Mouse (Mus musculus): Measurements from ENCODE around the gene Apopt1. TPM values are rescaled to one million over a fixed set of nuclear protein-coding genes. Genes with fewer than 3 reads are reported as not detected.
A peak's percentile ranks its signal among the peaks of the same experiment; 100 is the strongest.

Gene Apopt1
- total and polyA plus RNA-seq, 2 experiments from 2014 or later = 23.6 to 60.3 TPM

DNA sequence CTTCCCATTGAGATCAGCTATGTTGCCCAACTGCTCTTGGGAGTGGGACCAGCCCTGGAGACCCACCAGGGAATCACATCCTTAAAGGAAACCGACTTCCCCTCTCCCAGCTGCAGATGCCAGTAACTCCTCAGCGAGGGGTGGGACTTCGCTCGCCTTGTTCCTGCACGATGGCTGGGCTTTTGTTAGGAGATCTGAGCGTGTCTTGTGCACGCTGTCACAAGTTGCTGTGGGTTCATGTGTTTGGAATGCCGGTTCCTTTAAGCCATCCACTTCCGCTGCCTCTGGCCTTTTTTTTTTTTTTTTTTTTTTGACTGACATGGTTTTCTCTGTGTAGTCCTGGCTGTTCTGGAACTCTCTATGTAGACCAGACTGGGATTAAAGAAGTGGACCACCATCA, 24.3 kb downstream of the Apopt1 start:
- Histone ChIP-seq H3K4me3 (ENCODE audit: low read length) (no peak overlapping the region), H3K9me3 (ENCODE audit: low read length) (no peaks in the 10 kb centered on the region), H3K36me3 (ENCODE audit: insufficient read depth, low read length) (no peaks in the 10 kb centered on the region), H3K4me1 (ENCODE audit: insufficient read depth, low read length) (0 out of 2 replicates have a peak, but pooled peaks cover 3% of the 10 kb centered on the region), H3K27me3 (ENCODE audit: insufficient read depth, low read length) (no peaks in the 10 kb centered on the region), H3K9ac (replicated peaks; ENCODE audit: low read length) (no peak overlapping the region), H3K27ac (no peak overlapping the region), H3K4me2 (ENCODE audit: low read depth, low read length) (no peak overlapping the region)
- WGBS = 37% methylated on average over 9 of the region's 9 CpGs
- no peak for TF ChIP-seq CTCF (IDR thresholded peaks at IDR 0.05; ENCODE audit: low read depth)
- ATAC-seq = no peak
- no peak for DNase-seq (ENCODE audit: low spot score)

DNA sequence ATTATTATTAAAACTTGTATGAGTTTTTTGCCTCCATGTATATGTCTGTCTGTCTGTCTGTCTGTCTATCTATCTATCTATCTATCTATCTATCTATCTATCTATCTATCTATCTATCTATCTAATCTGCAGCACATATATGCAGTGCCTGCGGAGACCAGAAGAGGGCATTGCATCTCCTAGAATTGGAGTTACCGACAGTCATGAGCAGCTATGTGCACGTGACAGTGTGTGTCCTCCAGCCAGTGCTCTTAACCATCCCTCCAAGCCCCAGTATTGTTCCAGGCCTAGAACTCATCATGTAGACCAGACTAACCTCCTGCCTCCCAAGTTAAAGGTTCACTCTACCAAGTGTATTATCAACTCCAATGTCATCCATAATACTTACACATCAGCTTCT, 25.7 kb downstream of the Apopt1 start:
- ATAC-seq (peak; percentile 71; the same call in 1 of the 2 replicates), DNase-seq (ENCODE audit: low spot score) (peak; percentile 78)
- TF ChIP-seq CTCF (IDR thresholded peaks at IDR 0.05; ENCODE audit: low read depth) = peak; percentile 74
- Histone ChIP-seq H3K27me3 (ENCODE audit: insufficient read depth, low read length) (no peaks in the 10 kb centered on the region), H3K4me3 (ENCODE audit: low read length) (no peak overlapping the region), H3K4me2 (ENCODE audit: low read depth, low read length) (no peak overlapping the region), H3K9ac (replicated peaks; ENCODE audit: low read length) (no peak overlapping the region), H3K36me3 (ENCODE audit: insufficient read depth, low read length) (no peaks in the 10 kb centered on the region), H3K9me3 (ENCODE audit: low read length) (no peaks in the 10 kb centered on the region), H3K27ac (no peak overlapping the region), H3K4me1 (ENCODE audit: insufficient read depth, low read length) (no peaks in the 10 kb centered on the region)
- 7% methylated on average over 3 of the region's 3 CpGs for WGBS

DNA sequence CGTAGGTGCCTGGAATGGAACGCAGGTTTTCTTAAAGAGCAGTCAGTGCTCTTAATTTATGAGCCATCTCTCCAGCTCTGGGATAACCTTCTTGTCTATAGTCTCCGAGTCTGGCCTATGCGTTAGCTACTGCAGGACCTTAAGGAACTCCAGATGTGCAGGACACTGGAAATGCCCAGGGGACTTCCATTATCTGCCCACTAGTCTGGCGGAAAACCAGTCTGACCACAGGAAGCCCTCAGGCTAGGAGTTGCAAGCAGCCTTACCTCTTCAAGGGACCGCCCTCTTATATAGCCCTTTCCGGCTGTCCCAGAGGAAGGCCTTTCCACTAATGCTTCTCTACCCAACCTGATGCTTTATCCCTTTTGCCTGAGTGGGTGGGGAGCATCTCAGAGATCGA, 28.3 kb downstream of the Apopt1 start:
- Histone ChIP-seq H3K4me3 (ENCODE audit: low read length) (no peak overlapping the region), H3K4me2 (ENCODE audit: low read depth, low read length) (no peak overlapping the region), H3K4me1 (ENCODE audit: insufficient read depth, low read length) (no peaks in the 10 kb centered on the region), H3K36me3 (ENCODE audit: insufficient read depth, low read length) (no peaks in the 10 kb centered on the region), H3K27ac (no peak overlapping the region), H3K9ac (replicated peaks; ENCODE audit: low read length) (no peak overlapping the region), H3K9me3 (ENCODE audit: low read length) (no peaks in the 10 kb centered on the region), H3K27me3 (ENCODE audit: insufficient read depth, low read length) (no peaks in the 10 kb centered on the region)
- DNase-seq (ENCODE audit: low spot score) = no peak
- no peak for ATAC-seq
- TF ChIP-seq CTCF (IDR thresholded peaks at IDR 0.05; ENCODE audit: low read depth) = no peak
- WGBS = 84% methylated on average over 8 of the region's 8 CpGs

DNA sequence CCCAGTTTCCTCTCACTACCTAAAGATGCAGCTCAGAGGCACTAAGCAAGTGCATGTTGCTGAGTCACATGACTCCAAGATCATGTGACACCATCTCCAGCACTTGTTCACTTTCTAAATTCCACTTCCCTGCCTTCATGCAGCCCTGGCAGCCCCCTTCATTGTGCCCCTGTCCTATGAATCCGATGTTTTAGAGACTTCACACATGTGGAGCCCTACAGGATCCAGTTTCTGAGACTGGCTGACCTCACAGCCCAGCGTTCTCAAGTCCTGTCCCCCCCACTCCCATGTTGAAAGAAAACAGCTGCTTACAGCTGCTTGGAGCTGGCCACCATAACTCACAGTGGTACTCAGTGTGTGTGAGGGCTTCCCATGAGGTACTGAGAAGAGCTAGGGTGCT, 30.4 kb downstream of the Apopt1 start:
- no peak overlapping the region for H3K9ac ChIP-seq (replicated peaks; ENCODE audit: low read length)
- DNase-seq (ENCODE audit: low spot score) (no peak), ATAC-seq (no peak)
- no peak overlapping the region for H3K4me2 ChIP-seq (ENCODE audit: low read depth, low read length)
- no peaks in the 10 kb centered on the region for H3K36me3 ChIP-seq (ENCODE audit: insufficient read depth, low read length)
- H3K27me3 ChIP-seq (ENCODE audit: insufficient read depth, low read length) = no peaks in the 10 kb centered on the region
- no peak for TF ChIP-seq CTCF (IDR thresholded peaks at IDR 0.05; ENCODE audit: low read depth)
- H3K4me1 ChIP-seq (ENCODE audit: insufficient read depth, low read length) = no peaks in the 10 kb centered on the region
- H3K4me3 ChIP-seq (ENCODE audit: low read length) = no peak overlapping the region
- WGBS = 72% methylated on average over 2 of the region's 2 CpGs
- peak overlapping the region; percentile 36; the same call in 1 of the 2 replicates for H3K27ac ChIP-seq
- no peaks in the 10 kb centered on the region for H3K9me3 ChIP-seq (ENCODE audit: low read length)

DNA sequence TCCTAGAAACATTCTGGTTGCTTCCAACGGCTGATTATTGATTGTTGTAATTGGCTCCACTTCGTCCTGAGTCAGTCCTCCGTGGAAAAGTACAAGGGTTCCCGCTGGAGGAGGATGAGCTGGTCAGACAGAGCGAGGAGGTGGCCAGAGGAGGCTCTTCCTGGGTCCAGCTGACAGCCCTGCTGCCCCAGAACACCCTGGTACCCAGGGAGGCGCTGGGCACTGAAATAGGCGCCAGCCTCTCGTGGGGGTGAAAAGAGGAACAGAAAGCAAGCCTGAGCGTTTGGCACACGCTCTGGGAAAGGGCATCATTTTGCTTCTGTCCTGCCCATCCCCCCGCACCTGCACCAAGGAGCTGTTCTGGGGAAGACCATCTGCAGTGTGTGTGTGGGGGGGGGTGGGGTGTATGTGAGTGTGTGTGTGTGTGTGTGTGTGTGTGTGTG, 30.9 kb downstream of the Apopt1 start:
- Histone ChIP-seq H3K4me1 (ENCODE audit: insufficient read depth, low read length) (no peaks in the 10 kb centered on the region), H3K9ac (replicated peaks; ENCODE audit: low read length) (no peak overlapping the region), H3K27me3 (ENCODE audit: insufficient read depth, low read length) (no peaks in the 10 kb centered on the region), H3K9me3 (ENCODE audit: low read length) (no peaks in the 10 kb centered on the region), H3K4me2 (ENCODE audit: low read depth, low read length) (no peak overlapping the region), H3K27ac (peak overlapping the region; percentile 36; the same call in 1 of the 2 replicates), H3K36me3 (ENCODE audit: insufficient read depth, low read length) (no peaks in the 10 kb centered on the region), H3K4me3 (ENCODE audit: low read length) (no peak overlapping the region)
- TF ChIP-seq CTCF (IDR thresholded peaks at IDR 0.05; ENCODE audit: low read depth) = no peak
- ATAC-seq (peak; percentile 34; the same call in 1 of the 2 replicates), DNase-seq (ENCODE audit: low spot score) (no peak)
- 63% methylated on average over 11 of the region's 11 CpGs for WGBS

DNA sequence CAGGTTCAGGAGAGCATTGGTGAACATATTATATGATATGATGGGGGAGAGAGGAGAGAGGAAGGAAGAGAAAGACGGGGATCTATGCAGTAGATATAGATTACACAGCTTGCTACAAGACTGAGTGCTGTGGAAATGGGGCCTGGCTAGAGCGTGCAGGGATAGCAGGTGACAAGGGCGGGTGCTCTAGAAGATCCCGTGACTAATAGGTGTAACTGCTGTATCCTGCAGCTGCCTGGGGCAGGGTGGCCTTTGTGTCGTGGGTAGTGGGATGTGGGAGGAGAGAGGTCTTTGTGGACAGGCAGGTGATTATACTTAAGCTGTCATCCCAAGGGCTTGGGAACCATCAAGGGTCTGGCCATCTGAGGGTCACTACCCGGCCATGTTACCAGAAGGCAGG, 32.2 kb downstream of the Apopt1 start:
- H3K9me3 ChIP-seq (ENCODE audit: low read length) = no peaks in the 10 kb centered on the region
- H3K36me3 ChIP-seq (ENCODE audit: insufficient read depth, low read length) = no peaks in the 10 kb centered on the region
- no peaks in the 10 kb centered on the region for H3K4me1 ChIP-seq (ENCODE audit: insufficient read depth, low read length)
- no peak overlapping the region for H3K4me3 ChIP-seq (ENCODE audit: low read length)
- no peaks in the 10 kb centered on the region for H3K27me3 ChIP-seq (ENCODE audit: insufficient read depth, low read length)
- ATAC-seq = no peak
- TF ChIP-seq CTCF (IDR thresholded peaks at IDR 0.05; ENCODE audit: low read depth) = no peak
- no peak overlapping the region for H3K9ac ChIP-seq (replicated peaks; ENCODE audit: low read length)
- no peak overlapping the region for H3K27ac ChIP-seq
- H3K4me2 ChIP-seq (ENCODE audit: low read depth, low read length) = no peak overlapping the region
- DNase-seq (ENCODE audit: low spot score) = no peak
- WGBS = 81% methylated on average over 6 of the region's 6 CpGs

DNA sequence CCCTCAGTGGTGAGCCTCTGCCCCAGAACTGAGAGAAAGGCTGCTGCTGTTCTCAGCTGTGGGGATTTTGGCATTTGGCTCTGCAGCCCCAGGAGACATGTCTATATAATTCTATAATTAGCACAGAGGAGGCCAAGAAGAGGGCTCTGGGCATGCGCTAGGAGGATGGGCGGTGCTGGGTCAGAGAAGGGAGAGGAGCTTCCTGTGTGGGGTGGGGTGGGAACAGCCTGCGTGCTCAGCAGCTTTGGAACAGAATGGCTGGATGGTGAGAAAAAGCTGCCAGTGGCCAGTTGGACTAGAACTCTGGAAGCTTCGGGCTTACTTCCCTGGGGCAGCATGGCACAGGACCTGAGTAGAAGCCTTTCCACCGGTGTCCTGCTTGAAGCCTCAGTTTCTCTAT, 33.0 kb downstream of the Apopt1 start:
- Histone ChIP-seq H3K4me3 (ENCODE audit: low read length) (no peak overlapping the region), H3K4me1 (ENCODE audit: insufficient read depth, low read length) (no peaks in the 10 kb centered on the region), H3K9me3 (ENCODE audit: low read length) (no peaks in the 10 kb centered on the region), H3K36me3 (ENCODE audit: insufficient read depth, low read length) (no peaks in the 10 kb centered on the region), H3K9ac (replicated peaks; ENCODE audit: low read length) (no peak overlapping the region), H3K27ac (no peak overlapping the region), H3K4me2 (ENCODE audit: low read depth, low read length) (no peak overlapping the region), H3K27me3 (ENCODE audit: insufficient read depth, low read length) (no peaks in the 10 kb centered on the region)
- ATAC-seq (peak; percentile 57), DNase-seq (ENCODE audit: low spot score) (peak; percentile 44)
- no peak for TF ChIP-seq CTCF (IDR thresholded peaks at IDR 0.05; ENCODE audit: low read depth)
- 56% methylated on average over 5 of the region's 5 CpGs for WGBS
